Mouse (Mus musculus): ENCODE data around the gene Npl.

The Npl gene

GRCm38 (mm10) chr1:153549536-153550199 lies at the start of gene Npl:
Npl (minus strand) TSS chr1:153550045.
- DNase-seq (ENCODE audit: low spot score): peak; percentile 70

GRCm38 (mm10) chr1:153599302-153600045 lies 49.6 kb upstream of the Npl start:
- no peak for DNase-seq (ENCODE audit: low spot score)

- DNase-seq (ENCODE audit: low spot score): no peak
Observed at GRCm38 (mm10) chr1:153598773-153599172, 48.9 kb upstream of the Npl start.

- DNase-seq (ENCODE audit: low spot score): no peak
Observed at GRCm38 (mm10) chr1:153593678-153594077, 43.8 kb upstream of the Npl start.

- DNase-seq (ENCODE audit: low spot score): no peak
Observed at GRCm38 (mm10) chr1:153590176-153590734, 40.4 kb upstream of the Npl start.

GRCm38 (mm10) chr1:153587956-153588355 lies 38.1 kb upstream of the Npl start:
- no peak for DNase-seq (ENCODE audit: low spot score)

- no peak for DNase-seq (ENCODE audit: low spot score)
Observed at GRCm38 (mm10) chr1:153586826-153587225, 37.0 kb upstream of the Npl start.

- DNase-seq (ENCODE audit: low spot score): no peak
Observed at GRCm38 (mm10) chr1:153585752-153586151, 35.9 kb upstream of the Npl start.

GRCm38 (mm10) chr1:153583189-153583588 lies 33.3 kb upstream of the Npl start:
- no peak for DNase-seq (ENCODE audit: low spot score)

GRCm38 (mm10) chr1:153574730-153575129 lies 24.9 kb upstream of the Npl start:
- DNase-seq (ENCODE audit: low spot score): no peak

- no peak for DNase-seq (ENCODE audit: low spot score)
Observed at GRCm38 (mm10) chr1:153572271-153573043, 22.6 kb upstream of the Npl start.

- no peak for DNase-seq (ENCODE audit: low spot score)
Observed at GRCm38 (mm10) chr1:153565701-153566100, 15.9 kb upstream of the Npl start.

- DNase-seq (ENCODE audit: low spot score): no peak
Observed at GRCm38 (mm10) chr1:153564701-153565100, 14.9 kb upstream of the Npl start.

GRCm38 (mm10) chr1:153563675-153564074 lies 13.8 kb upstream of the Npl start:
- DNase-seq (ENCODE audit: low spot score): no peak

GRCm38 (mm10) chr1:153560805-153561204 lies 11.0 kb upstream of the Npl start:
- no peak for DNase-seq (ENCODE audit: low spot score)

GRCm38 (mm10) chr1:153559701-153560100 lies 9.9 kb upstream of the Npl start:
- no peak for DNase-seq (ENCODE audit: low spot score)

GRCm38 (mm10) chr1:153559126-153559647 lies 9.3 kb upstream of the Npl start:
- DNase-seq (ENCODE audit: low spot score): peak; percentile 70

- peak; percentile 45 for DNase-seq (ENCODE audit: low spot score)
Observed at GRCm38 (mm10) chr1:153556896-153557295, 7.1 kb upstream of the Npl start.

- DNase-seq (ENCODE audit: low spot score): no peak
Observed at GRCm38 (mm10) chr1:153556202-153556601, 6.4 kb upstream of the Npl start.

GRCm38 (mm10) chr1:153550814-153551213 lies 969 bp upstream of the Npl start:
- DNase-seq (ENCODE audit: low spot score): peak; percentile 61

- no peak for DNase-seq (ENCODE audit: low spot score)
Observed at GRCm38 (mm10) chr1:153547555-153547954, 2.3 kb downstream of the Npl start.

- DNase-seq (ENCODE audit: low spot score): no peak
Observed at GRCm38 (mm10) chr1:153545196-153545595, 4.6 kb downstream of the Npl start.

All from urinary bladder, postnatal 14 days (tissue).